Mouse (Mus musculus): ENCODE data around the gene Tmem233. TPM values are rescaled to one million over a fixed set of nuclear protein-coding genes. Genes with fewer than 3 reads are reported as not detected.

Gene Tmem233
- total and polyA plus RNA-seq, 3 experiments, result 6.0 TPM; not detected in 2

DNA sequence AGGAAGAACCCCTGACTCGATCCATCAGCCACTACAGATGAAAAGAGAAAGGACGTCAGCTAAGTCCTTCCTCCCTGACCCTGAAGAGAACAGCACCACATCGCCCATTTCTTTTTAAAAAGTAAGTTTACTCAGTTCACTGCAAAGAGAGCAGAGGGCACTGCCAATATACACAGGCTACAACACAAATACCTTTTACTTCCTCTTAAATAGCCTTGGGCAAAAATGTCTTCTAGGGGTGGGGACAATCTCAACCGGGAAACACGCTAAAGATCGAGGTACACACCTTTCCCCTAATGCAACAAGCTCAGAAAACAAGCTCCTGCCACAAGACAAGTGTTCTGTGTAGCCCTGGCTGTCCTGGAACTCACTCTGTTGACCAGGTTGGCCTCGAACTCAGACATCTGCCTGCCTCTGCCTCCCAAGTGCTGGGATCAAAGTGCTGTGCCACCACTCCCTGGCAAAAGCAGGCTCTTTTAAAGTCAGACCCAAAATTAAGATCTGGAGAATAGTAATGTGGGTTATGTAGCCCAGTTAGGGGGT is 60.3 kb downstream of the Tmem233 start:
- Histone ChIP-seq H3K27ac (ENCODE audit: control insufficient read depth, low read depth, low read length) (peak overlapping the region; percentile 96), H3K4me1 (ENCODE audit: control insufficient read depth in 1 of 2, insufficient read depth in 2 of 2, low read length in 2 of 2) (peaks cover 20 to 43% of the 10 kb centered on the region in 2 experiments), H3K4me3 (ENCODE audit: control insufficient read depth in 1 of 2, insufficient read depth in 1 of 2, low read depth in 2 of 2, low read length in 2 of 2) (peak overlapping the region; percentile 72 to 98), H3K36me3 (ENCODE audit: control insufficient read depth in 1 of 2, insufficient read depth in 2 of 2, low read length in 2 of 2) (peaks cover 22 to 45% of the 10 kb centered on the region in 2 experiments), H3K9ac (ENCODE audit: control insufficient read depth, low read depth, low read length, poor library complexity, severe bottlenecking) (peak overlapping the region; percentile 94), H3K79me2 (ENCODE audit: control insufficient read depth, insufficient read depth, low read length, poor library complexity) (peaks cover 33% of the 10 kb centered on the region), H3K27me3 (ENCODE audit: control insufficient read depth in 1 of 2, insufficient read depth in 2 of 2, low read length in 2 of 2) (no peaks in the 10 kb centered on the region), H3K9me3 (replicated peaks; ENCODE audit: insufficient read depth, low read length) (no peaks in the 10 kb centered on the region)
- 0 out of 2 replicates have a peak, but pooled peaks have one; percentile 8 for TF ChIP-seq TBP (IDR thresholded peaks at IDR 0.05; ENCODE audit: low read depth, low read length)
- TF ChIP-seq MAZ (IDR thresholded peaks at IDR 0.05; ENCODE audit: low read depth, low read length), result 0 out of 2 replicates have a peak, but pooled peaks have one; percentile 15
- peak; percentile 28; the same call in 1 of the 2 replicates for TF ChIP-seq ETS1 (IDR thresholded peaks at IDR 0.05; ENCODE audit: low read depth, low read length)
- no peak for TF ChIP-seq CHD1 (IDR thresholded peaks at IDR 0.05; ENCODE audit: low read depth, low read length)
- DNase-seq (ENCODE audit: low read depth, low spot score), result peak; percentile 74

DNA sequence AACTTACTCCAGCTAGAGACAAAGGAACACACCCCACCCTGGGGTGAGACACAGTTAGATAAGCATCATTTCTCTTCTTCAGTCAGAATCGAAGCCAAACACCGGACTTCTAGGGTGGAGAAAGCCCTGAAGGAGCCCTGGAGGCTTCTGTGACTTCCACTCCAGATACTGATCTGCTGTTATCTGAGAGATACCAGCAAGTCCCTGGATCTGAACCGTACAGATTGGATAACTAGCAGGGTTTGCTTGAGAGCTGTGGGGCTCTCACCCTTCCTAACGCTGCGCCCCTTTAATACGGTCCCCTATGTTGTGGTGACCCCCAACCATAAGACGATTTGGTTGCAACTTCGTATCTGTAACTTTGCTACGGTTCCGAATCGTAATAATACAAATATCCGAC is 60.9 kb downstream of the Tmem233 start:
- peaks cover 18 to 41% of the 10 kb centered on the region in 2 experiments for H3K4me1 ChIP-seq (ENCODE audit: control insufficient read depth in 1 of 2, insufficient read depth in 2 of 2, low read length in 2 of 2)
- H3K4me3 ChIP-seq (ENCODE audit: control insufficient read depth in 1 of 2, insufficient read depth in 1 of 2, low read depth in 2 of 2, low read length in 2 of 2), result peak overlapping the region; percentile 72 to 98
- H3K9ac ChIP-seq (ENCODE audit: control insufficient read depth, low read depth, low read length, poor library complexity, severe bottlenecking), result peak overlapping the region; percentile 94
- no peak for TF ChIP-seq RCOR1 (IDR thresholded peaks at IDR 0.05; ENCODE audit: low read depth, low read length)
- TF ChIP-seq GATA1 (IDR thresholded peaks at IDR 0.05; ENCODE audit: low read depth, low read length), result peak; percentile 77
- TF ChIP-seq EP300 (IDR thresholded peaks at IDR 0.05; ENCODE audit: low read depth in 1 of 2, low read length in 2 of 2), result peak; percentile 30 to 44; a peak in 3 of 4 replicates
- no peak for TF ChIP-seq ZNF384 (IDR thresholded peaks at IDR 0.05; ENCODE audit: low read depth, low read length)
- no peak for TF ChIP-seq E2F4 (IDR thresholded peaks at IDR 0.05; ENCODE audit: borderline replicate concordance, low read depth, low read length)
- TF ChIP-seq MXI1 (IDR thresholded peaks at IDR 0.05; ENCODE audit: low read depth, low read length), result no peak
- TF ChIP-seq TCF12 (IDR thresholded peaks at IDR 0.05; ENCODE audit: low read depth, low read length), result peak; percentile 53; the same call in 1 of the 2 replicates
- TF ChIP-seq BHLHE40 (IDR thresholded peaks at IDR 0.05; ENCODE audit: borderline replicate concordance, low read depth, low read length), result 0 out of 2 replicates have a peak, but pooled peaks have one; percentile 41
- TF ChIP-seq MYC (IDR thresholded peaks at IDR 0.05; ENCODE audit: low read depth, low read length), result no peak
- TF ChIP-seq KAT2A (conservative IDR thresholded peaks at IDR 0.05; ENCODE audit: low read depth, low read length), result 0 out of 2 replicates have a peak, but pooled peaks have one; percentile 11
- no peak for TF ChIP-seq SMC3 (IDR thresholded peaks at IDR 0.05; ENCODE audit: low read depth, low read length)
- TF ChIP-seq GABPA (IDR thresholded peaks at IDR 0.05; ENCODE audit: low read depth, low read length), result no peak
- no peak for TF ChIP-seq CHD1 (IDR thresholded peaks at IDR 0.05; ENCODE audit: low read depth, low read length)
- no peak for TF ChIP-seq POLR2A (IDR thresholded peaks at IDR 0.05; ENCODE audit: control insufficient read depth in 1 of 2, insufficient read depth in 1 of 2, low read depth in 1 of 2, low read length in 2 of 2, poor library complexity in 1 of 2)
- peak overlapping the region; percentile 96 for H3K27ac ChIP-seq (ENCODE audit: control insufficient read depth, low read depth, low read length)
- H3K9me3 ChIP-seq (replicated peaks; ENCODE audit: insufficient read depth, low read length), result no peaks in the 10 kb centered on the region
- H3K36me3 ChIP-seq (ENCODE audit: control insufficient read depth in 1 of 2, insufficient read depth in 2 of 2, low read length in 2 of 2), result peaks cover 22 to 42% of the 10 kb centered on the region in 2 experiments
- H3K27me3 ChIP-seq (ENCODE audit: control insufficient read depth in 1 of 2, insufficient read depth in 2 of 2, low read length in 2 of 2), result no peaks in the 10 kb centered on the region
- H3K79me2 ChIP-seq (ENCODE audit: control insufficient read depth, insufficient read depth, low read length, poor library complexity), result peaks cover 33% of the 10 kb centered on the region
- peak; percentile 54 for DNase-seq (ENCODE audit: low read depth, low spot score)
